Mouse (Mus musculus): Measurements from ENCODE around the gene Cd9.
A peak's percentile ranks its signal among the peaks of the same experiment; 100 is the strongest.

DNA sequence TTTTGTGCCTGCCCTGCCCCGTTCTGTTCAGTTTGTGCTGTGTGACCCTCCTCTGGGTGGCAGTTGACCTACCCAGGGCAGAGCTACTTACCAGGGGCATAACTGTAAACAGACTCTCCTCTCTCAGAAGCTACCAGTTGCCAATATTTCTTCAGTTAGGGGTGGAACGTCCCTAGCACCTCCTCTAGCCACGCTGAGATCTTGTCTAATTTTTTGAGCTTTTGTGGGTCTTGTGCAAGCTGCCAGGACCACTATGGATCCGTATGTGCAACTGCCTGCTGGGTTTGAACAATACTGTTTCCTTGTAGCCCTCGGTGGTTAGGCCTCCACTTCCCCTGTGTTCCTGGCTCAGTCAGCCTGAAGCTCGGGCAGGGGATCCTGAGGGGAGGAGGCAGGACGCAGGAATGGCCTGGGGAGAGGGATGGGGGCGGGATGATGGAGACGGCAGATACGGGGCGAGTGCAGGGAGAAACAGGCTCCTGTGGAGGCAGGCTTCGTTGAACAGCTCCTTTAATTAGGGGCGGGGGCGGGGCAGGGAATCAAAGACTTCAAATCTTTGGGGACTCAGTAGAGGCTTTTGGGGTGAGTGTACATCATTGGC lies 64.1 kb downstream of the Cd9 start:
- TF ChIP-seq E2F4 (IDR thresholded peaks at IDR 0.05; ENCODE audit: insufficient replicate concordance, low read depth, low read length) = no peak
- no peak for TF ChIP-seq POLR2A (IDR thresholded peaks at IDR 0.05; ENCODE audit: low read depth, low read length)
- TF ChIP-seq CTCF (conservative IDR thresholded peaks at IDR 0.05 in 1 of 2, IDR thresholded peaks at IDR 0.05 in 1 of 2; ENCODE audit: low read depth in 2 of 2, low read length in 2 of 2) = 0 out of 4 replicates have a peak, but pooled peaks of 1 of the 2 experiments have one; percentile 1
- TF ChIP-seq USF1 (IDR thresholded peaks at IDR 0.05; ENCODE audit: low read depth, low read length) = no peak
- TF ChIP-seq SIN3A (IDR thresholded peaks at IDR 0.05; ENCODE audit: low read length) = no peak
- no peak for TF ChIP-seq NELFE (IDR thresholded peaks at IDR 0.05; ENCODE audit: low read depth, low read length)
- no peak for TF ChIP-seq EP300 (IDR thresholded peaks at IDR 0.05; ENCODE audit: low read length)
- no peak for TF ChIP-seq ZKSCAN1 (IDR thresholded peaks at IDR 0.05; ENCODE audit: borderline replicate concordance, low read depth, low read length)
- no peak for TF ChIP-seq MAFK (IDR thresholded peaks at IDR 0.05; ENCODE audit: insufficient replicate concordance, low read length)
- TF ChIP-seq GABPA (IDR thresholded peaks at IDR 0.05; ENCODE audit: insufficient replicate concordance, low read depth, low read length) = no peak
- no peak for TF ChIP-seq MAX (IDR thresholded peaks at IDR 0.05; ENCODE audit: low read length)
- no peak for TF ChIP-seq RCOR1 (conservative IDR thresholded peaks at IDR 0.05; ENCODE audit: low read depth, low read length)
- TF ChIP-seq BHLHE40 (IDR thresholded peaks at IDR 0.05; ENCODE audit: low read depth, low read length) = no peak
- no peak for TF ChIP-seq ZC3H11A (IDR thresholded peaks at IDR 0.05; ENCODE audit: low read depth, low read length)

Data from CH12.LX (cell line).